In genomic region chr15:98610131-98610633, GRCm38 (mm10) we compare ENCODE assay signal across 7 mouse cellular contexts. TPM values are rescaled to one million over a fixed set of nuclear protein-coding genes. Genes with fewer than 3 reads are reported as not detected.
A peak's percentile ranks its signal among the peaks of the same experiment; 100 is the strongest.
DNase-seq lines count a peak whose midpoint lies in the region; ATAC-seq and TF ChIP-seq lines count a peak whose summit lies in the region.

No protein-coding gene starts in this region.

- H3K27me3 ChIP-seq in C2C12 (ENCODE audit: control insufficient read depth, insufficient read depth, insufficient read length) = no peaks in the 10 kb centered on the region
- no peaks in the 10 kb centered on the region for H3K27me3 ChIP-seq in liver, postnatal 0 days (ENCODE audit: insufficient read depth, low read length)

- peak overlapping the region; percentile 63 for H3K4me3 ChIP-seq in C2C12 (ENCODE audit: insufficient read depth, poor library complexity, severe bottlenecking)
- H3K4me3 ChIP-seq in liver, postnatal 0 days (ENCODE audit: low read depth, low read length) = peak overlapping the region; percentile 89

- peaks cover 4% of the 10 kb centered on the region for H3K36me3 ChIP-seq in C2C12 (ENCODE audit: control insufficient read depth, insufficient read depth)
- no peaks in the 10 kb centered on the region for H3K36me3 ChIP-seq in liver, postnatal 0 days (replicated peaks; ENCODE audit: insufficient read depth, low read length)

- H3K79me2 ChIP-seq in C2C12 (ENCODE audit: control insufficient read depth, insufficient read depth) = peaks cover 38% of the 10 kb centered on the region

- peak overlapping the region; percentile 90 for H3K9ac ChIP-seq in liver, postnatal 0 days (replicated peaks)

- H3K79me3 ChIP-seq in C2C12 (ENCODE audit: low read depth) = peaks cover 22% of the 10 kb centered on the region

- peak; percentile 34 for ATAC-seq in CD4-positive, CD25-positive, alpha-beta regulatory T cell, adult 4 months
- no peak; the same call in 1 of the 2 replicates for ATAC-seq in liver, postnatal 0 days

- no peaks in the 10 kb centered on the region for H3K9me3 ChIP-seq in liver, postnatal 0 days (ENCODE audit: low read length)

- peaks cover 27% of the 10 kb centered on the region for H3K4me1 ChIP-seq in liver, postnatal 0 days (ENCODE audit: insufficient read depth)

- DNase-seq in forelimb bud, embryonic 11.5 days (ENCODE audit: low read depth, low spot score) = peak; percentile 52
- DNase-seq in liver, postnatal 0 days = no peak
- peak; percentile 21 for DNase-seq in yolk sac, embryonic 10.5 days (ENCODE audit: low spot score)
- no peak for DNase-seq in right cerebral cortex, adult 18-20 months
- DNase-seq in cerebellum, postnatal 25 days = no peak

- TF ChIP-seq CTCF in C2C12 (IDR thresholded peaks at IDR 0.05; ENCODE audit: control insufficient read depth, insufficient read depth, insufficient read length) = no peak
- TF ChIP-seq CTCF in liver, postnatal 0 days (IDR thresholded peaks at IDR 0.05; ENCODE audit: low read depth) = no peak

- no peak overlapping the region for H3ac ChIP-seq in C2C12 (ENCODE audit: control insufficient read depth, insufficient read length, low read depth)

- WGBS in liver, postnatal 0 days (ENCODE audit: insufficient replicate concordance) = 10% methylated on average over 12 of the region's 12 CpGs

- H3K4me2 ChIP-seq in liver, postnatal 0 days (ENCODE audit: low read depth, low read length) = peak overlapping the region; percentile 95

- H3K27ac ChIP-seq in liver, postnatal 0 days (ENCODE audit: low read depth) = peak overlapping the region; percentile 84

- no peak for TF ChIP-seq EP300 in liver, postnatal 0 days (IDR thresholded peaks at IDR 0.05; ENCODE audit: low read depth)

TF ChIP-seq in C2C12, 6 proteins besides CTCF, POLR2A, EP300 and RAD21:
- TF ChIP-seq MYOD1 (IDR thresholded peaks at IDR 0.05; ENCODE audit: control insufficient read depth, insufficient read length, low read depth) (no peak), MAX (IDR thresholded peaks at IDR 0.05) (no peak), CEBPB (IDR thresholded peaks at IDR 0.05; ENCODE audit: low read depth) (no peak), USF1 (IDR thresholded peaks at IDR 0.05; ENCODE audit: low read depth) (no peak), FOSL1 (IDR thresholded peaks at IDR 0.05; ENCODE audit: insufficient read depth, low read length, poor library complexity, severe bottlenecking) (no peak), MYOG (IDR thresholded peaks at IDR 0.05; ENCODE audit: control insufficient read depth, extremely low read depth, insufficient read length) (no peak)

RNA-seq across cellular contexts. Expression of gene Adcy6, which starts 0.3 kb away (rescaled TPM):
- 52.6 TPM for polyA plus RNA-seq in C2C12 (2012; fragmentation: generic; extraction: Trizol)
- 1 to 10 TPM; 1.1 to 1.5 TPM for polyA plus RNA-seq in CD4-positive, CD25-positive, alpha-beta regulatory T cell, adult 4 months (2017; shearing (Covaris generic))
- 5.3 and 7.7 TPM in 2 replicates for polyA plus RNA-seq in liver, postnatal 0 days (2015; fragmentation: Nextera tagmentation; extraction: Ambion mirVana)

RNA-seq across cellular contexts. Expression of gene Cacnb3, which starts 20.5 kb away (rescaled TPM):
- 112 TPM for polyA plus RNA-seq in C2C12 (2012; fragmentation: generic; extraction: Trizol)
- not detected for polyA plus RNA-seq in CD4-positive, CD25-positive, alpha-beta regulatory T cell, adult 4 months (2017; shearing (Covaris generic))
- 0.38 and 0.58 TPM in 2 replicates for polyA plus RNA-seq in liver, postnatal 0 days (2015; fragmentation: Nextera tagmentation; extraction: Ambion mirVana)

RNA-seq across cellular contexts. Expression of gene 4930415O20Rik, which starts 39.4 kb away (rescaled TPM):
- polyA plus RNA-seq in C2C12 (2012; fragmentation: generic; extraction: Trizol) = 0.09 TPM
- not detected for polyA plus RNA-seq in CD4-positive, CD25-positive, alpha-beta regulatory T cell, adult 4 months (2017; shearing (Covaris generic))
- polyA plus RNA-seq in liver, postnatal 0 days (2015; fragmentation: Nextera tagmentation; extraction: Ambion mirVana) = not detected in 2 replicates

RNA-seq across cellular contexts. Expression of gene Ccnt1, which starts 39.5 kb away (rescaled TPM):
- 13.4 TPM for polyA plus RNA-seq in C2C12 (2012; fragmentation: generic; extraction: Trizol)
- 100 to 1,000 TPM; 103 to 104 TPM for polyA plus RNA-seq in CD4-positive, CD25-positive, alpha-beta regulatory T cell, adult 4 months (2017; shearing (Covaris generic))
- 14.9 and 17.0 TPM in 2 replicates for polyA plus RNA-seq in liver, postnatal 0 days (2015; fragmentation: Nextera tagmentation; extraction: Ambion mirVana)

RNA-seq across cellular contexts. Expression of gene Ddx23, which starts 52.5 kb away (rescaled TPM):
- polyA plus RNA-seq in C2C12 (2012; fragmentation: generic; extraction: Trizol) = 140 TPM
- 10 to 100 TPM; 29.4 to 29.8 TPM for polyA plus RNA-seq in CD4-positive, CD25-positive, alpha-beta regulatory T cell, adult 4 months (2017; shearing (Covaris generic))
- polyA plus RNA-seq in liver, postnatal 0 days (2015; fragmentation: Nextera tagmentation; extraction: Ambion mirVana) = 4.7 and 9.2 TPM in 2 replicates

Comparison
In these comparisons a context has a peak if more than half of its experiments do, and no peak if none do; other contexts are left out.
1. DNase-seq: peak in forelimb bud, embryonic 11.5 days (single experiment) and yolk sac, embryonic 10.5 days (single experiment); none in liver, postnatal 0 days (single experiment), right cerebral cortex, adult 18-20 months (single experiment) and cerebellum, postnatal 25 days (0 of 2).
2. RNA of gene Cacnb3, which starts 20.5 kb away (polyA plus RNA-seq): 112 TPM in C2C12 (single experiment); 0.38 to 0.58 TPM in liver, postnatal 0 days and not detected in CD4-positive, CD25-positive, alpha-beta regulatory T cell, adult 4 months; every median in the first group is over 10 times any median in the second.